Mouse (Mus musculus): Measurements from ENCODE around the gene Nxt2.

Gene Nxt2

DNA sequence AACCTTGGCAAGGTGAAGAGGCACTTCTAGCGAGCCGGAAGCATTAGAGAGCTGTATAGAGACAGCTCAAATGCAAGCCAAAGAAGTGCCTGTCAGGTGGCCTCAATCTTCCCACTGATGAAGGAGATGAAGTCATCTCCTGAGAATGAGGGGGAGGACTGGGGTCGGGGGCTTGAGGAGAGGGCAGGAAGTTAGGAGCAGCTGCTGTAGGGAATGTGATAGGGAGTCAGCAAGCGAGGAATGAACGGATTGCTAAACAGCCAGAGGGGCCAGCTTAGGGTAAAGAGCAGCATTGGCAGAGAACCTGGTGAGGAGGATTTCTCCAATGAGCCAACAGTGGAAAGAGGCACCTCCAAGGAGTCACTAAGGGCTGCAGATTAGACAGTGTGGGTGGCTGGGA is 59.3 kb downstream of the Nxt2 start:
- in situ Hi-C loops (cut with MboI; ENCODE audit: low pct_unique_long_range_greater_than_20kb in 1 of 2, low sequenced_read_pairs in 2 of 2, unreplicated experiment in 1 of 2): no loop called here
